Mouse (Mus musculus) embryonic fibroblast, embryonic 13.5 days (primary cell): Measurements from ENCODE around the gene Dtd1.

Experiments used
- CTCF ChIP-seq: IDR thresholded peaks from 2 replicates; pipeline ENCODE4 v1.5.1; 2011; ENCODE audit warnings: mild to moderate bottlenecking, control low read depth, low read length, moderate library complexity, borderline replicate concordance; ENCODE audit not compliant: insufficient read depth
- POLR2A ChIP-seq: IDR thresholded peaks from 2 replicates; pipeline ENCODE4 v1.6.1; 2011; ENCODE audit warnings: low read depth, mild to moderate bottlenecking, control low read depth, low read length, moderate library complexity

- TF ChIP-seq POLR2A (no peak), CTCF (no peak)
Observed at GRCm38 (mm10) chr2:144694923-144695322, 95.2 kb downstream of the Dtd1 start.
